In the genomic region with DNA sequence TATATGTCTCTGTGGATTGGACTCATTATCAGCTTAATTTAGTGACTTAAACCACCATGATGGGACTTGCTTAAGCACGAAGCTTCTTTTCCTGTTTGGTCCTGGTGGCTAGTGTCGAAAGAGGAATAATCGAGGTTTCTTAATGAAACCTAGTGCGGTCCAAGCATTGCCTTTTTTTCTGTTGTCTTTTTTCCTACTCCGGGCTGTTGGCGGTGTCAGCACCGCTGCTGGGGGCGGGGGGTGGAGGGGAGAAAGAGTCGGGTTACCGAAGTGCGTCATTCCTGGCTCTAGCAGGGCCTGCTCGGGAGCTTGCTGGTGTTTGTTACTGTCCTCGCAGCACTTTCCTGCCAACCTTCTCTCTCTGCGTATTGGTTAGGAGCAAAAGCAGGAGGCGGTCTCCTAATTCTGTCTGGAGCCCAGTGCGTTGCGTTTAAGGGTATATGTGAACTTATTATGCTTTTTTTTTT, we compare ENCODE assay signal across 8 mouse cellular contexts. TPM values are rescaled to one million over a fixed set of nuclear protein-coding genes. Genes with fewer than 3 reads are reported as not detected.
DNase-seq lines count a peak whose midpoint lies in the region; ATAC-seq and TF ChIP-seq lines count a peak whose summit lies in the region.

No protein-coding gene starts in this region.

- no peaks in the 10 kb centered on the region for H3K27me3 ChIP-seq in hindbrain, embryonic 14.5 days (ENCODE audit: control insufficient read depth, insufficient read depth, low read length)

- H3K4me3 ChIP-seq in hindbrain, embryonic 14.5 days (replicated peaks; ENCODE audit: low read length) = peak overlapping the region; percentile 65
- peak overlapping the region; percentile 60 for H3K4me3 ChIP-seq in left cerebral cortex, adult 2 months
- H3K4me3 ChIP-seq in macrophage (ENCODE audit: inconsistent target) = peak overlapping the region; percentile 58

- TF ChIP-seq CTCF in left cerebral cortex, adult 2 months (IDR thresholded peaks at IDR 0.05) = no peak

- peak overlapping the region; percentile 57 for H3K4me2 ChIP-seq in hindbrain, embryonic 14.5 days (replicated peaks)

- peaks cover 48% of the 10 kb centered on the region for H3K79me2 ChIP-seq in macrophage (ENCODE audit: inconsistent target)

- no peaks in the 10 kb centered on the region for H3K4me1 ChIP-seq in hindbrain, embryonic 14.5 days (replicated peaks; ENCODE audit: control insufficient read depth, insufficient read depth, low read length)

- H3K9me3 ChIP-seq in hindbrain, embryonic 14.5 days (ENCODE audit: control insufficient read depth, low read length) = no peaks in the 10 kb centered on the region

- intact Hi-C loops in left cerebral cortex, adult 2 months (cut with DNase I) = loop anchor here (5.0 kb wide), 1 partner anchor 80 kb away; no protein-coding TSS in a partner anchor

- peak; percentile 58 for ATAC-seq in hindbrain, embryonic 14.5 days (ENCODE audit: low FRiP score)

- H3K9ac ChIP-seq in hindbrain, embryonic 14.5 days = peak overlapping the region; percentile 63

- DNase-seq in R1 (ENCODE audit: low read depth, low spot score) = peak; percentile 80
- peak; percentile 74 to 78 for DNase-seq in cerebellum, postnatal 36 days
- DNase-seq in frontal cortex, postnatal 36 days (ENCODE audit: low spot score in 2 of 2) = peak; percentile 66 to 68
- DNase-seq in hindbrain, embryonic 14.5 days (ENCODE audit: low spot score) = peak; percentile 65
- DNase-seq in left cerebral cortex, adult 2 months (ENCODE audit: extremely low spot score in 1 of 2, low spot score in 2 of 2) = peak; percentile 60 to 63
- peak; percentile 60 to 68 for DNase-seq in right cerebral cortex, adult 2 months (ENCODE audit: low spot score in 2 of 2)
- DNase-seq in urinary bladder, postnatal 10 days (ENCODE audit: low spot score) = peak; percentile 30

- 24% methylated on average over 17 of the region's 17 CpGs for WGBS in hindbrain, embryonic 14.5 days
- WGBS in macrophage (ENCODE audit: missing documents) = 26% methylated on average over 14 of the region's 17 CpGs

- peak overlapping the region; percentile 84 for H3K27ac ChIP-seq in hindbrain, embryonic 14.5 days
- peak overlapping the region; percentile 62 for H3K27ac ChIP-seq in left cerebral cortex, adult 2 months
- H3K27ac ChIP-seq in macrophage = peak overlapping the region; percentile 78

- H3K36me3 ChIP-seq in hindbrain, embryonic 14.5 days (replicated peaks; ENCODE audit: control insufficient read depth, insufficient read depth) = no peaks in the 10 kb centered on the region
- H3K36me3 ChIP-seq in macrophage (ENCODE audit: inconsistent target) = no peaks in the 10 kb centered on the region

RNA-seq across cellular contexts. Expression of a gene that starts 2.8 kb away (rescaled TPM):
- 29.4 and 30.2 TPM in 2 replicates for polyA plus RNA-seq in hindbrain, embryonic 14.5 days (2014; fragmentation: Nextera tagmentation; extraction: Ambion mirVana)
- total RNA-seq in left cerebral cortex, adult 2 months (2021) = 10 to 100 TPM; 44.6 to 53.2 TPM
- total RNA-seq in macrophage (2018; cell fraction: chromatin; rRNA removed) = 100 to 1,000 TPM in 24 of 26 experiments, 10 to 100 TPM in 2; 94.2 to 176 (median 138) TPM
- total RNA-seq in macrophage (2018; cell fraction: cytosol; rRNA removed) = 10 to 100 TPM; 40.1 to 82.4 (median 62.5) TPM
- 100 to 1,000 TPM in 8 of 26 experiments, 10 to 100 TPM in 18; 63.3 to 152 (median 89.6) TPM for total RNA-seq in macrophage (2018; cell fraction: nucleus; rRNA removed)
- 46.5 to 47.0 TPM (median 46.7 TPM) in 3 replicates for polyA plus RNA-seq in macrophage (2018)

Comparison
In these comparisons a context has a peak if more than half of its experiments do, and no peak if none do; other contexts are left out.
1. Peak in every context shown above with its lines: DNase-seq, ATAC-seq, H3K4me3 ChIP-seq and H3K27ac ChIP-seq.
2. DNase-seq: peak in every context shown above with its lines; median percentile 80 in R1; 76 in cerebellum, postnatal 36 days; 67 in frontal cortex, postnatal 36 days; 65 in hindbrain, embryonic 14.5 days; 64 in right cerebral cortex, adult 2 months; 62 in left cerebral cortex, adult 2 months; 30 in urinary bladder, postnatal 10 days.